Mouse (Mus musculus): ENCODE results near the gene L3mbtl2. TPM values are rescaled to one million over a fixed set of nuclear protein-coding genes. Genes with fewer than 3 reads are reported as not detected.

Gene L3mbtl2
- total RNA-seq (2023), result 10 to 100 TPM; 14.0 to 16.8 TPM

GRCm38 (mm10) chr15:81663697-81664561, at the start of gene L3mbtl2:
Gene L3mbtl2, plus strand, starts transcription at chr15:81663889.

DNA sequence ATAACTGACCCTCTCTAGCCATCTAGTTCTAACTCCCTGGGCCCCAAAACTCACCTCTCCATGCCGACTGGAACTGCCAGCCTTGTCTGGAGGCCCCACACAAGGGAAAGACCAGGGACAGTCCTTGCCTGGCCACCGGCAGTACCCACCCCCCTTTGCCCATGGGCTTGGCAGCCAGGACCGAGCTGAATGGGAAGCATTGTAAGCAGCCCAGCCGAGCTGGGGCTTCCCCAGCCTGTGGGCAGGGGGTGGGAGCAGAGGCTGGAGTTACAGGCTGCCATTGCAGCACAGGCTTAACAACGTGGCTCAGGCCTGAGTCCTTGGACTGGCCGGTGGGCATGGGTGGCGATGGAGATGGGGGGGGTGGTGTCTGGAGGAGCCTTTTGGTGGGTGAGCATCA, 33.5 kb downstream of the L3mbtl2 start, which contains the start of gene Chadl:
TSS of gene Chadl (minus strand) at position 113 of the 400 bp plus-strand sequence.

Other genes with a start within 250 kb of the L3mbtl2 start
- 10 to 100 TPM; 67.8 to 80.5 TPM for gene Rbx1, start 197.6 kb upstream of the L3mbtl2 start, total RNA-seq (2023)
- gene Ep300, start 78.5 kb upstream of the L3mbtl2 start, total RNA-seq (2023), result 100 to 1,000 TPM; 162 to 181 TPM
- gene Chadl, start 33.4 kb downstream of the L3mbtl2 start, total RNA-seq (2023), result not detected
- 10 to 100 TPM; 12.1 to 15.4 TPM for gene Zc3h7b, start 81.2 kb downstream of the L3mbtl2 start, total RNA-seq (2023)
- gene Rangap1, start 81.6 kb downstream of the L3mbtl2 start, total RNA-seq (2023), result 10 to 100 TPM; 55.0 to 62.4 TPM
- gene Tef, start 138.5 kb downstream of the L3mbtl2 start, total RNA-seq (2023), result 1 to 10 TPM; 4.0 to 4.2 TPM
- gene Tob2, start 194.9 kb downstream of the L3mbtl2 start, total RNA-seq (2023), result 10 to 100 TPM; 38.2 to 38.7 TPM
- 10 to 100 TPM; 38.0 to 51.5 TPM for gene Phf5a, start 208.0 kb downstream of the L3mbtl2 start, total RNA-seq (2023)
- 10 to 100 TPM; 79.6 to 98.5 TPM for gene Aco2, start 208.4 kb downstream of the L3mbtl2 start, total RNA-seq (2023)